In genomic region chr5:111793178-111793577, GRCm38 (mm10) we compare ENCODE assay signal across 24 mouse cellular contexts. TPM values are rescaled to one million over a fixed set of nuclear protein-coding genes. Genes with fewer than 3 reads are reported as not detected.
"Had no signal": no experiment of that assay in that cellular context is flagged by ENCODE, and none has a peak within 500 bp of the region (broad histone marks: within the 10 kb centered on the region; RNA-seq: fewer than 3 reads in every experiment).

No protein-coding gene starts in this region.

- H3K4me3 ChIP-seq: left cerebral cortex, adult 2 months; limb, embryonic 10.5 days; liver, embryonic 15.5 days; megakaryocyte, embryonic 14.5 days; midbrain, embryonic 15.5 days; neural tube, embryonic 13.5 days; stomach, embryonic 15.5 days had no signal

- H3K36me3 ChIP-seq: limb, embryonic 10.5 days; liver, embryonic 15.5 days; midbrain, embryonic 15.5 days; neural tube, embryonic 13.5 days; stomach, embryonic 15.5 days had no signal

- H3K27me3 ChIP-seq: liver, embryonic 15.5 days; midbrain, embryonic 15.5 days; neural tube, embryonic 13.5 days; stomach, embryonic 15.5 days had no signal

- H3K4me1 ChIP-seq: liver, embryonic 15.5 days; megakaryocyte, embryonic 14.5 days; midbrain, embryonic 15.5 days had no signal

- DNase-seq: kidney, postnatal 14 days; lung, embryonic 14.5 days; lung, postnatal 14 days; right cerebral cortex, postnatal 14 days; thymus, adult 2 months; thymus, postnatal 25 days had no signal

- H3K27ac ChIP-seq: left cerebral cortex, adult 2 months; liver, embryonic 15.5 days; macrophage; midbrain, embryonic 15.5 days; neural tube, embryonic 13.5 days; stomach, embryonic 15.5 days had no signal

- H3K9ac ChIP-seq: liver, embryonic 15.5 days; lung, embryonic 14.5 days; midbrain, embryonic 15.5 days; neural tube, embryonic 13.5 days; stomach, embryonic 15.5 days had no signal

RNA-seq across cellular contexts. Expression of gene Gm26897, which starts 59.5 kb away (rescaled TPM):
- total RNA-seq: layer of hippocampus, adult 8-10 months; layer of hippocampus, postnatal 25 days; left cerebral cortex, adult 2 months; left cerebral cortex, postnatal 14 days had no signal
- polyA plus RNA-seq: large intestine, adult 2 months; limb, embryonic 10.5 days; limb, embryonic 14.5 days; liver, embryonic 11.5 days; liver, embryonic 15.5 days; lung, embryonic 14.5 days; macrophage; midbrain, embryonic 11.5 days; midbrain, embryonic 15.5 days; neural tube, embryonic 13.5 days; spleen, adult 2 months; stomach, embryonic 15.5 days; testis, adult 2 months; thymus, adult 2 months; urinary bladder, adult 2 months had no signal
